Mouse (Mus musculus) cerebellum, adult 18-20 months (tissue): Measurements from ENCODE around the gene Rhox4g.
"Not testable (repeated sequence)": the region's sequence is repeated elsewhere in the genome, so short reads cannot be mapped to it uniquely, and the experiment has no call there.

Experiments used
- DNase-seq, 2 experiments: peaks; one replicate each; pipeline ENCODE4 v3.0.0; 2021

Rhox4g gene

GRCm38 (mm10) chrX:37651227-37651626, at the start of gene Rhox4g:
Rhox4g (minus strand) TSS chrX:37651327.
- DNase-seq, result not testable (repeated sequence)

- no peak for DNase-seq
Observed at GRCm38 (mm10) chrX:37692261-37692660, 41.1 kb upstream of the Rhox4g start.

- DNase-seq, result no peak
Observed at GRCm38 (mm10) chrX:37683031-37683715, 32.0 kb upstream of the Rhox4g start.

GRCm38 (mm10) chrX:37673177-37673576, 22.1 kb upstream of the Rhox4g start, which contains the start of gene Rhox2h:
Rhox2h (minus strand) TSS chrX:37673277.
- not testable (repeated sequence) for DNase-seq

- DNase-seq, result not testable (repeated sequence)
Observed at GRCm38 (mm10) chrX:37668664-37669063, 17.5 kb upstream of the Rhox4g start, which contains the start of gene Rhox3h. Rhox3h (minus strand) TSS chrX:37668764.

GRCm38 (mm10) chrX:37643370-37643769, 7.8 kb downstream of the Rhox4g start, which contains the start of gene Rhox2g:
Rhox2g (minus strand) TSS chrX:37643470.
- DNase-seq, result not testable (repeated sequence)

- DNase-seq, result not testable (repeated sequence)
Observed at GRCm38 (mm10) chrX:37628512-37628911, 22.6 kb downstream of the Rhox4g start, which contains the start of gene Rhox3g. Rhox3g (minus strand) TSS chrX:37628612.

GRCm38 (mm10) chrX:37607604-37608003, 43.5 kb downstream of the Rhox4g start, which contains the start of gene Rhox4f:
Rhox4f (minus strand) TSS chrX:37607704.
- DNase-seq, result not testable (repeated sequence)
